Mouse (Mus musculus) stomach, postnatal 0 days (tissue): Measurements from ENCODE around the gene Nup210l. TPM values are rescaled to one million over a fixed set of nuclear protein-coding genes. Genes with fewer than 3 reads are reported as not detected.
"Not testable (repeated sequence)": the region's sequence is repeated elsewhere in the genome, so short reads cannot be mapped to it uniquely, and the experiment has no call there.

Experiments used
- ATAC-seq: fragments of 200-750 bp; cut with Nextera tagmentation; 2 replicates; pipeline ENCODE4 v1.8.0; 2017; ENCODE audit not compliant: low FRiP score, low TSS enrichment
- DNase-seq: peaks from one replicate; pipeline ENCODE4 v3.0.0-alpha.2; 2016; ENCODE audit warnings: low spot score
- H3K27ac ChIP-seq: fragments of 300-500 bp; sonication (generic); replicated peaks from 2 replicates; pipeline ENCODE4 v1.5.1; 2014; ENCODE audit warnings: mild to moderate bottlenecking, control low read depth
- H3K27me3 ChIP-seq: fragments of 300-500 bp; sonication (generic); 2 replicates; pipeline ENCODE4 v1.6.1; 2014; ENCODE audit warnings: low read length; ENCODE audit not compliant: control insufficient read depth, insufficient read depth
- H3K36me3 ChIP-seq: fragments of 300-500 bp; sonication (generic); 2 replicates; pipeline ENCODE4 v1.6.1; 2014; ENCODE audit warnings: low read length, mixed read lengths; ENCODE audit not compliant: control insufficient read depth, insufficient read depth
- H3K4me1 ChIP-seq: fragments of 300-500 bp; sonication (generic); replicated peaks from 2 replicates; pipeline ENCODE4 v1.6.1; 2014; ENCODE audit warnings: antibody characterized with exemption; ENCODE audit not compliant: control insufficient read depth, insufficient read depth
- H3K4me2 ChIP-seq: fragments of 300-500 bp; sonication (generic); replicated peaks from 2 replicates; pipeline ENCODE4 v1.6.1; 2014; ENCODE audit warnings: low read depth, mild to moderate bottlenecking, control low read depth, moderate library complexity
- H3K4me3 ChIP-seq: fragments of 300-500 bp; sonication (generic); 2 replicates; pipeline ENCODE4 v1.5.1; 2014; ENCODE audit warnings: low read depth, low read length, control low read depth
- H3K9ac ChIP-seq: fragments of 300-500 bp; sonication (generic); 2 replicates; pipeline ENCODE4 v1.6.1; 2014; ENCODE audit warnings: mild to moderate bottlenecking, low read length, control low read depth, mixed read lengths
- H3K9me3 ChIP-seq: fragments of 300-500 bp; sonication (generic); 2 replicates; pipeline ENCODE4 v1.6.1; 2016; ENCODE audit warnings: low read length; ENCODE audit not compliant: control insufficient read depth
- CTCF ChIP-seq: IDR thresholded peaks from 2 replicates; pipeline ENCODE4 v1.5.1; 2016; ENCODE audit warnings: antibody characterized with exemption, low read depth, mild to moderate bottlenecking, moderate library complexity
- EP300 ChIP-seq: optimal IDR thresholded peaks from 2 replicates; pipeline ENCODE3; 2016; ENCODE audit warnings: antibody characterized with exemption
- WGBS: fragments of 180-500 bp; shearing (Covaris S2); extraction: QIAGEN DNeasy Blood & Tissue Kit; methylation state at CpG from one replicate; pipeline ENCODE4 v1.1.7; 2014; 5-methylcytosine and 5-hydroxymethylcytosine counted together
- polyA plus RNA-seq: library from polyadenylated mRNA; unstranded; fragments of >200 nt; fragmentation: Nextera tagmentation; extraction: Ambion mirVana; gene quantifications from 2 replicates; pipeline ENCODE4 v1.2.1, GENCODE M21; 2015

Nup210l gene
- polyA plus RNA-seq, 1 experiment from 2014 or later: 0.06 TPM

DNA sequence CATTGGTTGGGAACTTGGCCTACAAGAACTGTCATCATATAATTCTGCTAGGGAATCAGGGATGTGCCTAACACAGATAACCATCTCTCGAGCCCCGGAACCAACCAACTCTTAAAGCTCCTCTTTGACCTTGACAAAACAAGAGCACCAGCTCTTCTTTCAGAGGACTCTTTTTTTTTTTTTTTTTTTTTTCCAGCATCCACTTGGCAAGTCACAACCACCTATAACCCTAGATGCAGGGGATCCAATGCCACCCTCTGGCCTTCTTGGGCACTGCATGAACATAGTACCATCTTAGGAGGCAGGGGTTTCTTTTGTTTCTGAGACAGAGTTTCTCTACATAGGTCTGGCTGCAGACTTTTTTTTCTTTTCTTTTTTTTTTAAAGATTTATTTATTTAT lies 10.4 kb downstream of the Nup210l start:
- TF ChIP-seq CTCF (peak; percentile 48; the same call in 1 of the 2 replicates), EP300 (no peak)

DNA sequence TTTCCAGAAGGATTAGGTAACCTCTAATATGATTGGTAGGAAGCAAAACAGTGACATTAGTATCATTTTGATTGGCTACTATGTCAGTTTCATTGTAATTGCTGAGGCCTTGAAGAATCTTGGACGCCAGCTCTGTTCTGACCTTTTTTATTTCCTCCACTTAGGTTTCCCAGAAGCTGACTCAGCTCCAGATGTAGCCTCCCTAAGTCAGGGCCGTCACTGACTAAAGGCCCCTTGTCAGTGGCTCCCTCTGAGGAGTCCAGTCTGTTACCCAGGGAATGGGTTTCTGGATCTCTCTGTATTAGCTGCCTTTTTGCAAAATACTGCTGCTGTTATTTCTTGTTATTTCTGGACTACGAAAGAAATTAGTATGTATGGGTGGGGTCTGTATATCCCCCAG lies 11.6 kb downstream of the Nup210l start:
- Histone ChIP-seq H3K9me3 (no peaks in the 10 kb centered on the region), H3K27me3 (no peaks in the 10 kb centered on the region), H3K27ac (no peak overlapping the region), H3K4me3 (no peak overlapping the region), H3K4me2 (no peak overlapping the region), H3K4me1 (no peaks in the 10 kb centered on the region), H3K9ac (no peak overlapping the region), H3K36me3 (no peaks in the 10 kb centered on the region)
- ATAC-seq: peak; percentile 68; the same call in 1 of the 2 replicates
- no peak for DNase-seq
- 49% methylated on average over 3 of the region's 3 CpGs for WGBS
- TF ChIP-seq CTCF (no peak), EP300 (no peak)

More for the DNA sequence above, 10.4 kb downstream of the Nup210l start:
- 84% methylated on average over 2 of the region's 2 CpGs for WGBS
- H3K27me3 ChIP-seq: no peaks in the 10 kb centered on the region
- no peaks in the 10 kb centered on the region for H3K36me3 ChIP-seq
- H3K4me2 ChIP-seq: no peak overlapping the region
- H3K27ac ChIP-seq: no peak overlapping the region
- H3K9ac ChIP-seq: no peak overlapping the region
- no peak for ATAC-seq
- no peaks in the 10 kb centered on the region for H3K4me1 ChIP-seq
- no peak for DNase-seq
- H3K9me3 ChIP-seq: no peaks in the 10 kb centered on the region
- H3K4me3 ChIP-seq: no peak overlapping the region

DNA sequence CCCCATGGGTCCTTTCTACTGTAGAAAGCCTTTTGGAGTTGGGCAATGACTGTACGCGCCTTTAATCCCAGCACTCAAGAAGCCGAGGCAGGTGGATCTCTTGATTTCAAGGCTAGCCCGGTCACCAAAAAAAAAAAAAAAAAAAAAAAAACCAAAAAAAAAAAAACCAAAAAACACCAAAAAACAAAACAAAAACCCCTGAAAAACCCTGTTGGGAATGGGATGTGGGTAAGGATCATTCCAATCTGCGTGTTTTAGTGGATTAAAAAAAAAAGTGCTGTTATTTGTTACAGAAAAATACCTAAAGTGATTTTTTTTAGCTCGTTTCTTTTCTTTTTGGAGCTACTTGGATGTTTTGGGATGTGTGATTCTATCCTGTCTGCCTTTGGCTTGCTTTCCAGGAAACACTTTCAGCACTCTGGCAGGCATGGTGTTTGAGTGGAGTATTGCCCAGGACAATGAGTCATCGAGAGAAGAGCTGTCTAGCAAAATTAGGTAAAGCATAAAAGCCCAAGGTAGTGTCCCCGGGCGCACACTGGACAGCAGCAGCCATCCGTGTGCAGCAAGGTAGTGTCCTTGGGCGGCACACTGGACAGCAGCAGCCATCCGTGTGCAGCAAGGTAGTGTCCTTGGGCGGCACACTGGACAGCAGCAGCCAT lies 14.3 kb downstream of the Nup210l start:
- Histone ChIP-seq H3K4me3 (no peak overlapping the region), H3K9me3 (no peaks in the 10 kb centered on the region), H3K4me2 (no peak overlapping the region), H3K27me3 (no peaks in the 10 kb centered on the region), H3K9ac (no peak overlapping the region), H3K27ac (no peak overlapping the region), H3K4me1 (no peaks in the 10 kb centered on the region), H3K36me3 (no peaks in the 10 kb centered on the region)
- DNase-seq (no peak), ATAC-seq (no peak)
- TF ChIP-seq EP300: no peak
- TF ChIP-seq CTCF: no peak
- WGBS: 78% methylated on average over 13 of the region's 13 CpGs

DNA sequence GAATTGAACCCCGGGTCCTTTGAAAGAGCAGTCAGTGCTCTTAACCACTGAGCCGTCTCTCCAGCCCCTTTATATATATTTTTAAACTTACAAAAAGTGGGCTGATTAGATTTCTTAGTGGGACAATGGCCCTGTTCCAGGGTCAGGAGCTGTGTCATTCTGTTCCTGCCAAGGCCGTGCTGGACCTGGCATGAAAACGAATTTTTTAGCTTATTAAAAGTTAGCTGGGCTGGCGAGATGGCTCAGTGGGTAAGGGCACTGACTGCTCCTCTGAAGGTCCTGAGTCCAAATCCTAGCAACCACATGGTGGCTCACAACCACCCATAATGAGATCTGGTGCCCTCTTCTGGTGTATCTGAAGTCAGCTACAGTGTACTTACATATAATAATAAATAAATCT lies 18.1 kb downstream of the Nup210l start:
- not testable (repeated sequence) for H3K36me3 ChIP-seq, H3K27me3 ChIP-seq, DNase-seq, H3K4me3 ChIP-seq, H3K4me2 ChIP-seq, H3K9ac ChIP-seq, H3K4me1 ChIP-seq, H3K9me3 ChIP-seq, H3K27ac ChIP-seq, ATAC-seq
- TF ChIP-seq CTCF: peak; percentile 9; the same call in 1 of the 2 replicates
- WGBS: 75% methylated on average over 5 of the region's 5 CpGs

DNA sequence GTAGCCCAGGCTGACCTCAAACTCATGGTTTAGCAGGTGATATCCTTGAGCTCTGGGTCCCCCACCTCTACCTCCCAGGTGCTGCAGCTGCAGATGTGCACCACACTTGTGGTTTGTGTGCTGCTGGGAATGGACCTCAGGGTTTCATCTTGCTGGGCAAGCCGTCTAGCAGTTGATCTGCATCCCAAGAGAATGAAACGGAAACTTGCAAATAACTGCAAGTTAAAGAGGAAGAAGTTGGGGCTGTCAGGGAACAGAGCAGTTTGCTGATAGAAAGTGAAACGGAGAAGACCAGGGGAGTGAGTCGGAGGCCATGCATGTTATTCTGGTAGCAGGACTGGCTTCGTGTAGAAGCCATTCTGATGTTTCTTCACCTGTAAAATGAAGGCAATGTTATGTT lies 21.8 kb downstream of the Nup210l start:
- no peaks in the 10 kb centered on the region for H3K27me3 ChIP-seq
- WGBS: 81% methylated on average over 5 of the region's 5 CpGs
- H3K4me1 ChIP-seq: no peaks in the 10 kb centered on the region
- no peak overlapping the region for H3K9ac ChIP-seq
- H3K4me2 ChIP-seq: no peak overlapping the region
- ATAC-seq (no peak), DNase-seq (no peak)
- no peak overlapping the region for H3K27ac ChIP-seq
- TF ChIP-seq CTCF (no peak), EP300 (no peak)
- H3K4me3 ChIP-seq: no peak overlapping the region
- H3K9me3 ChIP-seq: no peaks in the 10 kb centered on the region
- H3K36me3 ChIP-seq: no peaks in the 10 kb centered on the region

DNA sequence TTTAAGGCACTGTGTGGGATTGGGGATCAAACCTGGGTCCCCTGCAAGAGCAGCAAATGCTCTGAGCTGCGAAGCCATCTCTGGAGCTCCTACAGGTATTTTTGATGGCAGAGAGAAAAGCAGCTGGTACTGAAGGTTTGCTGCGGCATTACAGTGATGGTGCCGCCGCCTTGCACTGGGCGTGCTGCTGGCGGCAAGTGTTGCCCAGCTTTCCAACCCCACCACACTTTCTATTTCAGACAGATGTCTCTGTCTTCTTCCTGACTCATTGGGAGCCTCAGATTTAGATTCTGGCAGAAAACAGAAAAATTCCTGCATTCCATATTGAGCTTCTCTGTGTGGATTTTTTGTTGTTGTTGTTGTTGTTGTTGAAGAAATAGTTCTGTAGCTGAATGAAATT lies 23.9 kb downstream of the Nup210l start:
- Histone ChIP-seq H3K36me3 (no peaks in the 10 kb centered on the region), H3K27me3 (no peaks in the 10 kb centered on the region), H3K4me3 (no peak overlapping the region), H3K9me3 (no peaks in the 10 kb centered on the region), H3K27ac (no peak overlapping the region), H3K4me2 (no peak overlapping the region), H3K4me1 (no peaks in the 10 kb centered on the region), H3K9ac (no peak overlapping the region)
- 91% methylated on average over 6 of the region's 6 CpGs for WGBS
- no peak for DNase-seq
- ATAC-seq: no peak
- TF ChIP-seq EP300: no peak
- no peak for TF ChIP-seq CTCF
